Mouse (Mus musculus): ENCODE data around the gene Ap1b1.
"Not testable (repeated sequence)": the region's sequence is repeated elsewhere in the genome, so short reads cannot be mapped to it uniquely, and the experiment has no call there.

Gene Ap1b1

DNA sequence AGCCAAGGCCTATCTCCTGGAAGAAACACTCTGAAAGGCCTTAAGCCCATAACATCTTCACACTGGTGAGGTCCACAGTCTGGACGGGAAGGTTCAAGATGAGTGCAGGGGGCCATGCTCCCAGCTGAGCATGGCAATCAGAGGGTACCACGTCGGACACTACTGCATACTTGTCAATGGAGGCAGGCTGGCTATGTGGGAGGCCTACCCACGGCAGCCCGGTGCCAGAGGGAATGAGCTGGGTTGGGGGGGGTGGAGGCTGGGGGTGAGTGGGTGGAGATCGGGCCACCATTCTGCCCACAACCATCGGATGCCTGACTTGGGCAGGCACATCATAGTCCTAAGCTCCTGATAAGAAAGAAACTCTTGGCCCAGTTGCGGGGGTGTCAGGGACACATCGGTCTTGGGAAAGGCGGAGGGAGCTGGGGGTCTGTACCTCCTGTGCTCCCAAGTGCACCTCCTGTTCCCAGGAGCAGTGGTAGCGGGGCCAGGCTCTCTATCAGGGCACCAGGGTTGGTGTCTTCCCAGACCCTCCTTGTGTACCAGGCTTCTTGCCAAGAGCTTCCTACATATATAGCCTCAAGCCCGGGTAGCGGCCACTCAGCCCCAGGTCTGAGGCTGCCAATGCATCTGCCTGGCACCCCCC lies 76.4 kb downstream of the Ap1b1 start:
- DNase-seq, result no peak

- no peak for DNase-seq
These were observed 77.1 kb downstream of the Ap1b1 start for GRCm38 (mm10) chr11:5063561-5064281.

- no peak for DNase-seq
These were observed 77.8 kb downstream of the Ap1b1 start for GRCm38 (mm10) chr11:5064282-5065055.

GRCm38 (mm10) chr11:5065056-5065821 lies 78.6 kb downstream of the Ap1b1 start, which contains the start of gene Gas2l1:
Gene Gas2l1, minus strand, starts transcription at chr11:5065327.
- DNase-seq, result peak; percentile 90

- DNase-seq, result no peak
These were observed 80.4 kb downstream of the Ap1b1 start for GRCm38 (mm10) chr11:5067063-5067462.

DNA sequence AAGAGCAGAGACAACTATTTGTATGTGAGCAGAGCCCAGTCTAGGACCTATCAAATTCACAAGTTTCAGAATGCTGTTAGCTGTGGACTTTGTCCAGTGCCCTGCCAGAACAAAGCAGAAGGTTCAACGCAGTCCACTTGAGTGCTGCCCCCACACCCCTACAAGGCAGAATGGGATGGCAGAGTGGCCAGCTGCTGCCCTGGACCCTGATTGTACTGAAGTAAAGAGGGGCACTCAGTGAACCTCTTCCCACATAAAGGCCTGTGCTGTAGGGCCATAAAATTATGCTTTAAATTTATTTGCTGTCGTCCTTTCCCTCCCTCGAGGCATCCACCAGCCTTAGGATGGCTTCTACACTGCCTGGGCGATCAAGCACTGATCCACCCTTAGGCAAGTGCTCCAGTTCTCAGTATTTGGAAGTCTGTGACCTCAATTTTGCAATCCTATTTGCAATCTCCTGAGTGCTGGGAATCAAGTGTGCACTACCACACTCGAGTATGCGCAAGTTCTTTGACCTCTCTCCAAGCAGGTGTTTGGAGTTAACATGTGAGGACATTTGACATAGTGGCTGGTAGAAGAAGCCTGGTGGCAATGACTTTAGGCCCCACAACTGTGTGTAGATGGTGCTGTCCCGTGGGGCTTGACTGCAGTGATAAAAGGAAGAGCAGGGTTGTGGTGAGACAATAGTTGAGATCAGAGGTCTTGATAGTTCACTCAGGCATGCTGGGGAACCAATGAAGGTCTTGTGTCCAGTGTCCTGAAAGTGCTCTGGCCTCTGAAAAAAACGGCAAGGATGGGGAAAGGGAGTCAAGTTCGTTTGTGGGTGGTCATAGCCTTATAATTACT lies 81.7 kb downstream of the Ap1b1 start:
- no peak for DNase-seq

GRCm38 (mm10) chr11:5074882-5075281 lies 88.3 kb downstream of the Ap1b1 start:
- DNase-seq, result no peak

- no peak for DNase-seq
These were observed 89.1 kb downstream of the Ap1b1 start for GRCm38 (mm10) chr11:5075760-5076159.

DNA sequence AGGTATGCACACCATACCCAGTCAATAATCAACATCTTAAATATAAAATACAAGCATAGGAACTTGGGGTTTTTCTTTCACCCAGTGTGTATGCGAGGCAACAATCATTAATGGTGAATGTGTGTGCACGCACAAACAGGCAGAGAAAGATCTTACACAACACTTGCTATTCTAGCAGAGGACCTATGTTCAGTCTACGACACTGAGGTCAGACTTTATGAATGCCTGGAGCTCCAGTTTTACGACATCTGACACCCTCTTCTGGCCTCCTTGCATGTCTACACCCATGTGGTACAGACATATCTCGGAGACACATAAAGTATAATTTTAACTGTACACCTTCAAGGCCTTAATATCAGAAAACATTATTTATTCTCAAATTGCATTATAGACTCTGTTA lies 90.2 kb downstream of the Ap1b1 start:
- not testable (repeated sequence) for DNase-seq

DNA sequence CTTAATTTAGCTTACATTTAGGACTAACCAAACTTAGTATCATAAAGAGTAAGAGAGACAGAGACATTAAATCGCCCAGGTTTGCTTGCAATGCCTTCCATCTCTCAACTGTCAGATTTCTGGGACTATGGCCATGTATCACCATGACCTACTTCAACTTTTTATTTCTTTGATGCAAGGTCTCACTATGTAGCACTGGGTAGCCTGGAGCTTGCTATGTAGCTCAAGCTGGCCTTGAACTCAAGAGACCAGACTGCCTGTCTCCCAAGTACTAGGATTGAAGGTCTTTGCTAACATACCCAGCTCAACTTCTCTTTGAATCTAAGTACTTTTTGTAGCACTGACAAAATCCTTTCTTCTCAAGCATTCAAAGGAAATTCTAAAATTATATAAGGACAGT lies 102.5 kb downstream of the Ap1b1 start:
- DNase-seq, result no peak

DNA sequence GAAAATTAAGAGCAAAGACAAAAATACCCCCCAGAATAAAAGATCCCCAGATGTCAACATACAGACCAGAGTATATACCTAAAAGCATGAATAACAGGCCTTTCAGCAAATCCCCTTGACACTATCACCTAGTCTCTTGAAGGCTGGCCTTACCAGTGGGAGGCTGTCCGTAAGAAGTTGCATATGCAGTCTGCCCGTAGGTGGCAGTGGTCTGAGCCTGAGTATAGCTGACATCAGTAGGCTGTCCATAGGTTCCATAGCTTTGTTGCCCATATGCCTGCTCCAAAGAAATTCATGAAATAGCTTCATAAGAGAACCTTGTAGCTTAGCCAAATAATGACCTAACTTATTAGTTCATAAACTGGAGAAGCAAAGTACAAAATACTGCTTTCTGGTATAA lies 105.1 kb downstream of the Ap1b1 start:
- DNase-seq, result no peak

Data from right cerebral cortex, adult 18-20 months (tissue).